Mouse (Mus musculus) midbrain, embryonic 13.5 days (tissue): ENCODE results near the gene Zc3h18. TPM values are rescaled to one million over a fixed set of nuclear protein-coding genes. Genes with fewer than 3 reads are reported as not detected.

ENCODE experiments used
- ATAC-seq: fragments of 200-750 bp; cut with Nextera tagmentation; 2 replicates; pipeline ENCODE4 v1.8.0; 2017; ENCODE audit warnings: mild to moderate bottlenecking, moderate TSS enrichment, moderate library complexity
- H3K27ac ChIP-seq: fragments of 300-500 bp; sonication (generic); 2 replicates; pipeline ENCODE4 v1.5.1; 2015; ENCODE audit warnings: inconsistent platforms, mild to moderate bottlenecking, moderate library complexity
- H3K27me3 ChIP-seq: fragments of 300-500 bp; sonication (generic); 2 replicates; pipeline ENCODE4 v1.6.1; 2015; ENCODE audit warnings: mild to moderate bottlenecking, inconsistent platforms
- H3K36me3 ChIP-seq: fragments of 300-500 bp; sonication (generic); 2 replicates; pipeline ENCODE4 v1.6.1; 2015; ENCODE audit warnings: mild to moderate bottlenecking, inconsistent platforms
- H3K4me1 ChIP-seq: fragments of 300-500 bp; sonication (generic); replicated peaks from 2 replicates; pipeline ENCODE4 v1.6.1; 2015; ENCODE audit warnings: inconsistent platforms
- H3K4me2 ChIP-seq: fragments of 300-500 bp; sonication (generic); replicated peaks from 2 replicates; pipeline ENCODE4 v1.6.1; 2015; ENCODE audit warnings: moderate library complexity, mild to moderate bottlenecking, inconsistent platforms
- H3K4me3 ChIP-seq: fragments of 300-500 bp; sonication (generic); replicated peaks from 2 replicates; pipeline ENCODE4 v1.5.1; 2015; ENCODE audit warnings: mild to moderate bottlenecking, inconsistent platforms
- H3K9ac ChIP-seq: fragments of 300-500 bp; sonication (generic); replicated peaks from 2 replicates; pipeline ENCODE4 v1.6.1; 2015; ENCODE audit warnings: mild to moderate bottlenecking, inconsistent platforms
- H3K9me3 ChIP-seq: fragments of 300-500 bp; sonication (generic); 2 replicates; pipeline ENCODE4 v1.6.1; 2016; ENCODE audit warnings: mild to moderate bottlenecking, inconsistent platforms
- WGBS: fragments of 180-500 bp; shearing (Covaris S2); methylation state at CpG from one replicate; pipeline ENCODE4 v1.1.7; 2015; 5-methylcytosine and 5-hydroxymethylcytosine counted together
- polyA plus RNA-seq: library from polyadenylated mRNA; unstranded; fragments of >200 nt; fragmentation: Nextera tagmentation; extraction: Ambion mirVana; gene quantifications from 2 replicates; pipeline ENCODE4 v1.2.1, GENCODE M21; 2015

The Zc3h18 gene
- polyA plus RNA-seq, 1 experiment from 2014 or later = 44.9 TPM

GRCm38 (mm10) chr8:122433269-122433905, 57.0 kb downstream of the Zc3h18 start:
- peak overlapping the region; percentile 62; the same call in 1 of the 2 replicates for H3K4me2 ChIP-seq
- H3K27ac ChIP-seq = no peak overlapping the region
- 74% methylated on average over 11 of the region's 11 CpGs for WGBS
- ATAC-seq = peak; percentile 28; the same call in 1 of the 2 replicates
- H3K36me3 ChIP-seq = peaks cover 53% of the 10 kb centered on the region
- peaks cover 17% of the 10 kb centered on the region for H3K4me1 ChIP-seq
- H3K9ac ChIP-seq = no peak overlapping the region; the same call in 1 of the 2 replicates
- H3K9me3 ChIP-seq = peaks cover 2% of the 10 kb centered on the region; the same call in 1 of the 2 replicates
- no peak overlapping the region for H3K4me3 ChIP-seq
- 0 out of 2 replicates have a peak, but pooled peaks cover 10% of the 10 kb centered on the region for H3K27me3 ChIP-seq

DNA sequence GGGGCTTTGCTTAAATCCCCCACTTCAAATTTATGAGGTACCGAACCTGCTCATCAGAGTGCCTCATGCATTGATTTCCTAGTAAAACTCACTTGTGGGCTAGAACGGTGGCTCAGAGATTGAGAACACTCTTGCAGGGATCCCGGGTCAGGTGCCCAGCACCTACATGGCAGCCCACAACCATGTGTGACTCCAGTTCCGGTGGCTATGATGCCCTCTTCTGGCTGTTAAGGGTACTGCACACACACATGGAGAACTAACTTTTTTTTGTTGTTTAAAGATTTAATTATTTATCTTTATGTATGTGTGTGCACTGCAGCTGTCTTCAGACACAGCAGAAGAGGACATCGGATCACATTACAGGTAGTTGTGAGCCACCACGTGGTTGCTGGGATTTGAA, 59.0 kb downstream of the Zc3h18 start:
- Histone ChIP-seq H3K9ac (no peak overlapping the region), H3K36me3 (peaks cover 69% of the 10 kb centered on the region), H3K4me1 (peaks cover 17% of the 10 kb centered on the region), H3K4me2 (no peak overlapping the region), H3K27me3 (0 out of 2 replicates have a peak, but pooled peaks cover 10% of the 10 kb centered on the region), H3K9me3 (peaks cover 2% of the 10 kb centered on the region; the same call in 1 of the 2 replicates), H3K27ac (no peak overlapping the region), H3K4me3 (no peak overlapping the region)
- WGBS = 89% methylated on average over 6 of the region's 6 CpGs
- no peak for ATAC-seq

DNA sequence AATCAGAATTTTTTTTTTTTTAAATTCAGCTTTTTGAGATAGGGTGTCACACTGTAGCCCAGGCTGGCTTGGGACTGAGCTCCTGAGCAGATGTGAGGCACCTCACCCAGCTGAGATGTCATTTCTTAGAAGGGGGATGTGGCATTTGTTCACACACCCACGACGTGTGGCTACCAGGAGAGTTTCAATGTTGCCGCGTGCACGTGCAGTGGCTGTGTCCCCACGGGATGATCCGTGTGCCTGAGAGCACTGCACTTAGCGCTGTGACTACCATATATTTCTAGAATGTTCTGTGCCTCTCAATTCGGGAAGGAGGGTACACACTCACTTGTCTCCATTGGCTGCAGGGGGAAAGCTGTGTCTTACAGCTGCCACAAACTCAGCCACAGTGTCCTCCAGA, 59.7 kb downstream of the Zc3h18 start:
- no peak for ATAC-seq
- H3K36me3 ChIP-seq = peaks cover 69% of the 10 kb centered on the region

DNA sequence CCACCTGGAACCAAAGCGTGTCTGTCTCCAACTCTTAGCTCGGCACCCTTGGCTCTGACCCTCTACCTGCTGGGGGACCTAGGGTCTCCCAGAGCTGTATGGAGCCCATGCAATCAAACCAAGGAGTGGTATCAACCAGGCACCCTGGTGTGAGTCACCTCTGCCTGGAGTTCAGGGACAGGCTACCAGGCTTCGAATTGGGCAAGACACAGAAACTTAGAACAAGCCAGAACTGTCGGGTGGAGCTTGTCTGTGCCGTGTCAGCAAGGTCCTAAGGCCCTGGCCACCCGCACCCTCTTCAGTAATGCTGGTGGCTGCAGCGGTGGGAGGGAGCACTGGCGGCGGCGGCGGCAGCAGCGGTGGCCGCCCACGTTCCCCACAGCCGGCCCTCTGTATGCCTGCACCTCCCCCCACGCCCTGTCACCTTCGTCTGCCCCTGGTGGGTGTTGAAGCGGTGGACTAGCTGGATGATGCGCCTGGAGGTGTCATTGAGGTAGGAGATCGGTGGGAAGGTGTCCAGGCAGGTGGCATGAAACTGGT, 60.2 kb downstream of the Zc3h18 start:
- Histone ChIP-seq H3K27ac (no peak overlapping the region), H3K27me3 (0 out of 2 replicates have a peak, but pooled peaks cover 10% of the 10 kb centered on the region), H3K4me3 (no peak overlapping the region), H3K4me2 (no peak overlapping the region), H3K9ac (no peak overlapping the region), H3K9me3 (peaks cover 2% of the 10 kb centered on the region; the same call in 1 of the 2 replicates), H3K4me1 (peaks cover 16% of the 10 kb centered on the region), H3K36me3 (peaks cover 69% of the 10 kb centered on the region)
- no peak for ATAC-seq
- 92% methylated on average over 20 of the region's 20 CpGs for WGBS

More for the DNA sequence above, 59.7 kb downstream of the Zc3h18 start:
- Histone ChIP-seq H3K4me3 (no peak overlapping the region), H3K27me3 (0 out of 2 replicates have a peak, but pooled peaks cover 10% of the 10 kb centered on the region), H3K4me2 (no peak overlapping the region), H3K9me3 (peaks cover 2% of the 10 kb centered on the region; the same call in 1 of the 2 replicates), H3K4me1 (peaks cover 17% of the 10 kb centered on the region), H3K9ac (no peak overlapping the region), H3K27ac (no peak overlapping the region)
- 96% methylated on average over 9 of the region's 9 CpGs for WGBS

GRCm38 (mm10) chr8:122437708-122438331, 61.4 kb downstream of the Zc3h18 start:
- 93% methylated on average over 13 of the region's 13 CpGs for WGBS
- no peak for ATAC-seq
- H3K9ac ChIP-seq = 0 out of 2 replicates have a peak overlapping the region, but pooled peaks have one; percentile 16
- H3K36me3 ChIP-seq = peaks cover 69% of the 10 kb centered on the region
- H3K4me3 ChIP-seq = no peak overlapping the region
- no peak overlapping the region for H3K27ac ChIP-seq
- 0 out of 2 replicates have a peak, but pooled peaks cover 4% of the 10 kb centered on the region for H3K27me3 ChIP-seq
- H3K9me3 ChIP-seq = peaks cover 2% of the 10 kb centered on the region; the same call in 1 of the 2 replicates
- peaks cover 16% of the 10 kb centered on the region for H3K4me1 ChIP-seq
- H3K4me2 ChIP-seq = no peak overlapping the region

DNA sequence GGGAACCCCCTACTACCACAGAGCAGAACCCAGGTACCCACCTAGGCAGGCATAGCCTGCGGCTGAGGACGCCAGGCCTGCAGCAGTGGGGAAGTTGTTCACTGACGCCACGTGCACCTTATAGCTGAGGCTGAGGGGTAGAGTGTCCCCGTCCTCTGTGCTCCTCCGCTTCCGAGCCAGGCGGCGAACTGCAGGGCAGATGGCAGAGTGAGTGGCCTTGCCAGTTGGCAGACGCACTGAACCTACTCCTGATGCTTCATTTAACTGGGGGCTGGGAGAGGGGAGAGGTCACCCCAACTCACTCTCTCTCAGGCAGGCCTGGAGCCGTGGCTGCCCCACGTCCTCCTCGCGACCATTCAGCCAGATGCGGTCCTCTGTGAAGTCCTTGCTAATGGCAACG, 62.9 kb downstream of the Zc3h18 start:
- no peak for ATAC-seq
- no peaks in the 10 kb centered on the region for H3K27me3 ChIP-seq
- no peak overlapping the region for H3K9ac ChIP-seq
- peaks cover 57% of the 10 kb centered on the region for H3K36me3 ChIP-seq
- peaks cover 2% of the 10 kb centered on the region; the same call in 1 of the 2 replicates for H3K9me3 ChIP-seq
- H3K4me1 ChIP-seq = peaks cover 15% of the 10 kb centered on the region
- no peak overlapping the region for H3K27ac ChIP-seq
- WGBS = 93% methylated on average over 16 of the region's 16 CpGs
- H3K4me3 ChIP-seq = no peak overlapping the region
- no peak overlapping the region for H3K4me2 ChIP-seq

DNA sequence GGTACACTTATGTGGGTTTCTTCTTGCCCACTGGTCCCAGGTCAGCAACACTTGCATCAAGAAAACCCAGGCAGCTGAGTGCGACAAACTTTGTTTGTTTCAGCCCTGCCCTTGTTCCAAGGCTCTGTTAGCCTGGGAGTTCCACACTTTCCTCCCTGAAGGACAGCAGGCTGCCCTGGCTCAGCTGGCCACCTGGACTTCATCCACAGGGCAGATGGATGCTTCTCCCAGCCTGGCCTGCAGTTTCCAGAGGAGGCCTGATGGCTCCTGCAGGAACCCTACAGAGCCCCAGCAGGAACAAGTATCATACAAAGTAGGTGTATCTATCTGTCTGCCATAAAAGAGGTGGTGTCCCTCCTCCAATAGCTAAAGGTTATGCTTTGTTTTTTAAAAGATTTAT, 64.9 kb downstream of the Zc3h18 start:
- 96% methylated on average over 1 of the region's 1 CpGs for WGBS
- H3K4me1 ChIP-seq = peaks cover 35% of the 10 kb centered on the region
- H3K4me2 ChIP-seq = no peak overlapping the region
- H3K9ac ChIP-seq = no peak overlapping the region
- H3K4me3 ChIP-seq = no peak overlapping the region
- H3K9me3 ChIP-seq = no peaks in the 10 kb centered on the region
- ATAC-seq = no peak
- H3K36me3 ChIP-seq = peaks cover 37% of the 10 kb centered on the region
- no peaks in the 10 kb centered on the region for H3K27me3 ChIP-seq
- no peak overlapping the region for H3K27ac ChIP-seq

- WGBS = 17% methylated on average over 7 of the region's 7 CpGs
- H3K27me3 ChIP-seq = no peaks in the 10 kb centered on the region
- H3K4me3 ChIP-seq = peak overlapping the region; percentile 75
- peak overlapping the region; percentile 89; the same call in 1 of the 2 replicates for H3K27ac ChIP-seq
- ATAC-seq = no peak
- peak overlapping the region; percentile 84 for H3K9ac ChIP-seq
- peaks cover 27% of the 10 kb centered on the region for H3K36me3 ChIP-seq
- H3K4me1 ChIP-seq = peaks cover 38% of the 10 kb centered on the region
- H3K9me3 ChIP-seq = no peaks in the 10 kb centered on the region
- peak overlapping the region; percentile 94 for H3K4me2 ChIP-seq
Observed at GRCm38 (mm10) chr8:122442356-122442755, 65.9 kb downstream of the Zc3h18 start.

- Histone ChIP-seq H3K27me3 (no peaks in the 10 kb centered on the region), H3K4me1 (peaks cover 38% of the 10 kb centered on the region), H3K27ac (peak overlapping the region; percentile 89), H3K4me3 (peak overlapping the region; percentile 75), H3K36me3 (peaks cover 22% of the 10 kb centered on the region), H3K9me3 (no peaks in the 10 kb centered on the region), H3K9ac (peak overlapping the region; percentile 84), H3K4me2 (peak overlapping the region; percentile 94)
- ATAC-seq = no peak; the same call in 1 of the 2 replicates
- WGBS = under 1% methylated on average over 12 of the region's 12 CpGs
Observed at GRCm38 (mm10) chr8:122442781-122443180, 66.4 kb downstream of the Zc3h18 start.

DNA sequence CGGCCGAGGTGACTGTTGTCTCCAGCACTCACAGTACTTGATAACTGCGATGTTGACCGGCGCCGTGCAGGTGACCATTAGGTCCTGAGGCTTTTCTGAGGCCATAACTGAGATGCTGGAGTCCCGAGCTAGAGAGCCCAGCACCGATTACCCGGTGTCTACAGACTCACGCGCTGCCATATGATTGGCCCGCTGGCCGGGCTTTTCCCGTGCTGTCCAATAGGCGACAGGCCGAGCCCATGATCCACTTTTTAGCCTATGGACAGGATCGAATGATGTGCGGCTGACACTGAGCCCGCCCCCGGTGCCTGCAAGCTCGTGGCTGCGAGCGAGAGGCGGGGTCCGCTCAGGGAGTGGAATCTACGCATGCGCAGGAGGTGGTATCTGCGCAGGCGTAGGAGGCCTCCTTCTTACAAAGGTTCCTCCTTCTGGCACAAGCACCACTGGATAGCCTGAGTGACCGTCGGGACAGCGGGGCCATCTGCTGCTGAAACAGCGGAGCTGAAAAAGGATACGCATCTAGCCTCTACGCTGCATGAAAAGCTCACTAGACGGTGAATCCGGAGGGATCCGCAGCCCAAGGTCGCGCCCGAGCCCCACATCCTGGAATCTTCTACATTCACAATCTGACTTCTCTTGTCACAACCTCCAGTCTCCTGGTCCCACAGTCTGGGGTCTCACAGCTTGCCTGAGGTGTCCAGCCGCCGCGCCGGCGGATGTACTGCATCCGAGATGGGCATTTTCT, 67.0 kb downstream of the Zc3h18 start, which contains the start of gene Mvd:
Gene Mvd, minus strand, starts transcription at position 161 of the 745 bp plus-strand sequence.
- Histone ChIP-seq H3K27ac (peak within 1 kb of the TSS; percentile 96), H3K36me3 (peaks cover 16% of the 10 kb centered on the region), H3K4me1 (peaks cover 38% of the 10 kb centered on the region), H3K9me3 (no peaks in the 10 kb centered on the region), H3K27me3 (no peaks in the 10 kb centered on the region), H3K9ac (peak within 1 kb of the TSS; percentile 84), H3K4me2 (peak within 1 kb of the TSS; percentile 94), H3K4me3 (peak within 1 kb of the TSS; percentile 75)
- ATAC-seq = peak; percentile 99
- under 1% methylated on average over 47 of the region's 47 CpGs for whole genome bisulfite sequencing

DNA sequence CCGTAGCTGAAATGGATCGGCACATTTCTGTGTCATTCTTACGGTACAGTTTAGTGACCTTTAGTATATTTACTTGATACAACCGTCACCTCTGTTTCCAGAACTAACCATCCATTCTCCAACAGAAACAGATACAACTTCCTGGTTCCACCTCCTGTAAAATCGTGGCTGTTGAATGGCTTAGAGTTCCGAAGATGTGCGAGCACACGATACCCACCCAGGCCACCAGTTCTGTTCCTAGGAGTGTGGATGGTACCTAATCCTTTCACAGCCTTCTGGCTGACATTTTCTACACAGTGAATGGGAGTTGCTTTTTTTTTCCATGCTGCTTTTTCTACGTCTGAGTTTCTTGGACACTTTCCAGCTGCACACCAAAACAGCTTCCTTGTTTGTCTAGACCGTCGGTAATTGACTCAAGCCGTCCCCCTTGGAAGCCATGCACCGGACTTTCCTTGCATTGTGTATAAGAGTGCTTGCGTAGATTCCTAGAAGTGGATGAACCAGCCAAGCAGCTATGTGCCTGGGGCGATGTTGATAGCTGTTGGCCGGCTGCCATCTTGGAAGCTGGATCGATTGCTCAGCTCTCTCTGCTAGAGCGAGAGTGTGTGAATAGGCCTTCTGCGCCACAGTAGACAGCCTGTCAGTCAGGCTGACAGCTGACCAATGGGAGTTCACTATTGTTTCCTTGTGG, 67.8 kb downstream of the Zc3h18 start:
- Histone ChIP-seq H3K4me1 (peaks cover 38% of the 10 kb centered on the region), H3K4me2 (peak overlapping the region; percentile 94), H3K9me3 (no peaks in the 10 kb centered on the region), H3K36me3 (peaks cover 9% of the 10 kb centered on the region), H3K27ac (peak overlapping the region; percentile 96), H3K27me3 (no peaks in the 10 kb centered on the region), H3K4me3 (peak overlapping the region; percentile 75), H3K9ac (peak overlapping the region; percentile 80)
- 16% methylated on average over 19 of the region's 19 CpGs for WGBS
- ATAC-seq = peak; percentile 41
